Mouse (Mus musculus) heart, postnatal 14 days (tissue): ENCODE results near the gene Gbp4. TPM values are rescaled to one million over a fixed set of nuclear protein-coding genes. Genes with fewer than 3 reads are reported as not detected.
"Not testable (repeated sequence)": the region's sequence is repeated elsewhere in the genome, so short reads cannot be mapped to it uniquely, and the experiment has no call there.

Experiments used
- DNase-seq, 2 experiments: peaks; one replicate each; pipeline ENCODE4 v3.0.0; 2021 to 2022
- intact Hi-C: fragments of 180-260 bp; cut with DNase I; formaldehyde crosslinking; loops from one replicate; pipeline ENCODE4 v1.15.1; 2025
- long read RNA-seq, 2 experiments: library from polyadenylated mRNA; stranded (forward); transcript quantifications; one replicate each; pipeline ENCODE4 v2.0.0; 2021
- total RNA-seq, 2 experiments: library from RNA; stranded (reverse); gene quantifications; 2 replicates each; pipeline ENCODE4 v1.2.3; 2021

The Gbp4 gene
- total RNA-seq: 1 to 10 TPM; 6.5 to 7.0 TPM
- long read RNA-seq, experiment 1, full-length matches to known transcripts: 5 of 12 reads
- long read RNA-seq, experiment 1, partial matches to known transcripts: 0 of 12 reads
- long read RNA-seq, experiment 1, other reads (novel, unspliced or antisense): 7 of 12 reads
- long read RNA-seq, experiment 2, partial matches to known transcripts: 1 of 3 reads
- long read RNA-seq, experiment 2, other reads (novel, unspliced or antisense): 2 of 3 reads

- peak; percentile 9 to 21 for DNase-seq
- intact Hi-C loops: loop anchor here (2.0 kb wide), 1 partner anchor 29 kb away; no protein-coding TSS in a partner anchor
These were observed at the start of gene Gbp4, which contains the start of the genes Gbp9 and Gbp8 for GRCm38 (mm10) chr5:105139409-105140088. Gene Gbp4 (minus strand): TSS chr5:105139586. Gene Gbp9 (minus strand): TSS chr5:105139539. Gene Gbp8 (minus strand): TSS chr5:105139540.

DNA sequence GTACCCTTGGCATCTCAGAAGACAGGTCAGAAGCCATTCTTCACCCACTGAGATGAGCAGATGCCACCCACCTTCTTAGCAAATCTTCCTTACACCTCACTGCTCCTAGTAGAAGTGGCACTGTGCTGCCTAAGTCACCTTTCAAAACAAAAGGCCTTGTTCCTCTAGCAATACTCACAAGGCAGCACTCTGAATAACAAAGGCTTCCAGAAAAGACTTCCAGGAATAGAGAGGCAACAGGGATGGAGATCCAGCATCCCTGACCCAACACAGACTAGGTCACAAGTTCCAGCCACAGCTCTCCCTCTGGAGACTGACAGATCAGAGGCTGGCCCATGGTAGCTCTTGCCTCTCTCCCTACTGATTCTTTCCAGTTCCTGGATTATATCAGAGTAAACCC is 42.1 kb upstream of the Gbp4 start:
- DNase-seq: no peak
- intact Hi-C loops: no loop called here

GRCm38 (mm10) chr5:105156582-105156981 is 17.2 kb upstream of the Gbp4 start:
- intact Hi-C loops: loop anchor here (5.0 kb wide), 1 partner anchor 169 kb away; no protein-coding TSS in a partner anchor
- DNase-seq: no peak

- intact Hi-C loops: no loop called here
- no peak for DNase-seq
These were observed 14.7 kb upstream of the Gbp4 start for GRCm38 (mm10) chr5:105154049-105154448.

DNA sequence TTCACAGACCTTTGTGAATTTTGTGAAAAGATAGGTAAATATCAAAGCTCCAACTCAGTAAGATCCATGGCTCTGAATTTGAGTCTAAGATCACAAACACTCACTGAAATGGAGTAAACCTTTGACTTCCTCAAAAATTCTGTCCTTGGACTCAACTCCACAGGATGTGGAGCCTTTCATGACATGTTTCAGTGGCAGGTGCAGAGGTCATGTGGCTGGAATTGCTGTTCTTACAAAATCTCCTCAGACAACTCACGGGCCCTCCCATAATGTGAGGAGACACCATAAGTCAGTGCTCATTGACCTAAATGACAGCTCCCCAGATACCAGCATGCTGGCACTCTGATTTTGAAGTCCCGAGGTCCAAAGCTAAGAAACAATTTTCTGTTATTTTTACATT is 8.7 kb upstream of the Gbp4 start:
- DNase-seq: not testable (repeated sequence)
- intact Hi-C loops: loop anchor here (5.0 kb wide), 1 partner anchor 149 kb away; no protein-coding TSS in a partner anchor

GRCm38 (mm10) chr5:105146447-105146846 is 7.1 kb upstream of the Gbp4 start:
- intact Hi-C loops: loop anchor here (5.0 kb wide), 1 partner anchor 151 kb away; no protein-coding TSS in a partner anchor
- peak; percentile 5 to 18 for DNase-seq

DNA sequence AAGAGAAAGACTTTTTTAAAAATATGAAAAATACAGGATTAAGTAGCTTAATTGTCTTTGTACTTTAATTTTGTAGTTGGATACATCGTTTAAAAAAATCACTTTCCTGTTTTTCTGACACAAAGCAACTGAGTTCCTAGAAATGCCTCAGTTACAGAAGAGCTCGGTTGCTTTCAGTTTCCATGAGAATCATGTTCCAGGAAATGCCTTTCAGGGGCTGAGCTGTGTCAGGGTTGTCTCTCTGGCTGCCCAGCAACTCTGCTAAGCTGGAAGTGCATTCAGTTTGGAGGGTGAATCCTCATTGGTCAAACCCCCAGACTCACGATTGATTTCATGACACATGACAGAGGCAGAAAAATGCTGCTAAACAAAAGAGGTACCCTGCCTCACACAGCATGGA is 6.3 kb upstream of the Gbp4 start:
- intact Hi-C loops: loop anchor here (5.0 kb wide), 1 partner anchor 152 kb away; no protein-coding TSS in a partner anchor
- DNase-seq: peak in 1 of 2 experiments; percentile 4

DNA sequence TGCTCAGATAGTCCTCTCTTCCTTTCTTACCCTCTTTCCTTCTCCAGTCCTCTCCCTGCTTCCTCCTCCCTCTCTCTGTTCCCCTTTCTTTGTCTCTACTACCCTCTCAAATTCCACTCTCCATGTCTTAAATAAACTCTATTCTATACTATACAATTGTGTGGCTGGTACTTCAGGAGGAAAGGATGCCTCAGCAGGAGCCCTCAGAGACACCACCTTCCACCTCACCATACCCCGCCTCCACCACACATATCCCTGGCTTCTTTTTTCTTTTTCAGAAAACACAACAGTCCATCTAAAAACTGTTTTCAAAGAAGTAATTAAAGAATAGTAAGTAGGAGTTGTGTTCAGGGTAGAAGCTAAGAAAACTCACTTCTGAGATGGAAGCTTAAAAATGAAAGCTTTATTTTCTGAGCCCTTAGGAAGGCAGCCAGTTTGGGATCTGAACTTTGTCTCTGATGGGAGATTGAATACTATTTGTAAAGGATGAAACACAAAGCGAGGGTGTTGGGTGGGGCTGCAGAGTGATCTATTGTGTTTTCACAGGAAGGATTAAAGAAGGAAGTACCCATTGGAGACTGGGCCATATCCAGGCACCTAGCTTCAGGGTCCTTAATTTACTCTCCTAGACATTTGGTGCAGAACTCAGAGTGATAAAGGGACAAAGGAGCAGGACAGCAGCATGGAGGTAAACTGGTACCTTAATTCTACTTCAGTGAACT is 864 bp upstream of the Gbp4 start:
- DNase-seq, intact Hi-C loops: not testable (repeated sequence)

- intact Hi-C loops: loop anchor here (2.0 kb wide), 1 partner anchor 28 kb away; no protein-coding TSS in a partner anchor
- peak in 1 of 2 experiments; percentile 4 for DNase-seq
These were observed 480 bp downstream of the Gbp4 start for GRCm38 (mm10) chr5:105138906-105139305.

- intact Hi-C loops, DNase-seq: not testable (repeated sequence)
These were observed 2.6 kb downstream of the Gbp4 start for GRCm38 (mm10) chr5:105136706-105137304.

GRCm38 (mm10) chr5:105121731-105122130 is 17.7 kb downstream of the Gbp4 start:
- DNase-seq, intact Hi-C loops: not testable (repeated sequence)

- intact Hi-C loops: no loop called here
- DNase-seq: no peak
These were observed 23.6 kb downstream of the Gbp4 start for GRCm38 (mm10) chr5:105115740-105116139.

DNA sequence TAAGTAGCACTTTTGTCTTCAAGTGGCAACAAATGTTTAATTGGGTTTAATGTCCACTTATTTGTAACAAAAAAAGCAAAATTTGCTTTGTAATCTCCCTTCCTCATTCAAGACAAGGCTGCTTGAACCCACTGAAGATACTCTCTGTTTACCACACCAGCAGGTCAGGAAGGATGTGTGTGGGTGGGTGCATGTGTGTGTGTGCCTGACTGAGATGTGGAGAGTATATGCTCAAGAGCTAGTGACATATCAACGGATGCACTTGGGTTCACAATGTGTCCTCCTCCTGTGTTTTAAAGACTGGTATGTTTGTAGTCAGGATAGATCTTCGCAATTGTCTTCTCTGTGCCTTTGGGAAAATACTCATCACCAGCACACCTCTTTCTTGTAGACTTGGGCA is 24.7 kb downstream of the Gbp4 start:
- intact Hi-C loops: no loop called here
- no peak for DNase-seq

GRCm38 (mm10) chr5:105113656-105114055 is 25.7 kb downstream of the Gbp4 start:
- DNase-seq: no peak
- intact Hi-C loops: no loop called here

DNA sequence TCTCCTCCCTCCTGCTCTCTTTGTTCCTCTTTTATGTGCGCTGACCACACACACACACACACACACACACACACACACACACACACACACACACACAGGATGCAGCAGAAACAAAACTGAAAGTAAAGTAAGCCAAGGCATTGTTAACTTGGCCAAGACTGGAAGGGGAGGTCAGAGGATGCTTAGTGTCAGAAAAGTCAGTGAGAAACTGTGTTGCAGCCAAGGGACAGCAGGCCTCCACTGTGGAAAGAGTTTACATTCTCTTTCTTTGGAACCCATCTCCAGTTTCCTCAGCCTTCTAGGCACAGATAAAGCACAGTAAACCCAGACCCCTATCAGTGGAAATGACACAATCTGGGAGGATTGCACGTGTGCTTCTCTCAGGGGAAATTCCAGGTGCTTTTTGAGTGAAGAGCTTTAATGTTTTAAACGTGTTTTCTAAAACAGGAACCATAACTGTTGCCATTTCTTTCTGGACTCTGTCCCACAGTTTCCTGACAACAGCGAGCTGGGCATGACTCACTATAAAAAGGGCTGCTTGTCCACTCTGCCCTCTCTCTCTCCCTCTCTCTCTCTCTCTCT is 29.0 kb downstream of the Gbp4 start:
- intact Hi-C loops: loop anchor here (2.0 kb wide), 1 partner anchor 28 kb away; the partner anchor contains the start of genes Gbp4, Gbp8 and Gbp9
- peak; percentile 54 to 65 for DNase-seq

DNA sequence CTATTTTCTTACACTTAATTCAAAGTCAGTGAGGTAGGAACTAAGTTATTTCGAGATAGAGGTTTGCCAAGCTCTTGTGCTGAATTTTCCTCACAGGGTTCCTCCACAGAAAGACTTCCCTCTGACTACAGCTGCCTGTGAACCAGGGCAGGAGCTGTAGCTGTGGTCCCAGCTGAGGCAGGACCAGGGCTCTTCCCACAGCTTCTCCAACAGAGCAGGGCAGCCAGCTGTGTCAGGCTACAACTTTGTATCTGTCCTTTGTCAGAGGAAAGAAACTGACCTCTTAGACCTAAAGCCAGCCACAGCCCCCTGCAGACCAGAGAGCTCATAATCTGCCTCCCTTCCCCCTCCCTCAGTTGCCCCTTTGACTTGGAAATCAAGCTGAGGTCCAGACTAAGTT is 29.6 kb downstream of the Gbp4 start:
- intact Hi-C loops: loop anchor here (2.0 kb wide), 1 partner anchor 29 kb away; the partner anchor contains the start of genes Gbp4, Gbp8 and Gbp9
- peak in 1 of 2 experiments; percentile 28 for DNase-seq

DNA sequence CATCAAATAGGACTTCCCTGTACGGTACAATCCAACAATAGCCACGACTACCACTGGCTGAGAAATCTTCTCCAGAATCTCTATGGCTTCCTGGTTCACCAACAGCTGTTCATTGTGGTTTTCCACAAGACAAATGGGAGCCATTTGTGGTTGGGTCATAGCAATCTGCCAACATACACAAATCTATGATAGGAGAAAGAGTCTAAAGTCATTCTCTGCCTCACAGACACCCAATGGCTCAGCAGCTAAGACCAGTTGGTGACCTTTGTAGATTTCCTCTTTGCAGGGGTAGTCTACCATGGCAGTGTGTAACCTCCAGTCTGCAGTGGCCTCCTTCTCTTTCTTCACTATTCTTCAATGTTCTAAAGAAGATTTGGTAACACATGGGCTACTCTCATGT is 33.7 kb downstream of the Gbp4 start:
- intact Hi-C loops, DNase-seq: not testable (repeated sequence)

- DNase-seq: no peak
- intact Hi-C loops: no loop called here
These were observed 57.5 kb downstream of the Gbp4 start for GRCm38 (mm10) chr5:105081900-105082299.

GRCm38 (mm10) chr5:105068356-105068755 is 71.0 kb downstream of the Gbp4 start:
- DNase-seq: not testable (repeated sequence)

More at GRCm38 (mm10) chr5:105068356-105068755, 71.0 kb downstream of the Gbp4 start:
- intact Hi-C loops: not testable (repeated sequence)
